11 mouse cellular contexts compared by ENCODE assay signal in genomic region chr11:97590227-97590960, GRCm38 (mm10). TPM values are rescaled to one million over a fixed set of nuclear protein-coding genes. Genes with fewer than 3 reads are reported as not detected.
DNase-seq lines count a peak whose midpoint lies in the region; ATAC-seq and TF ChIP-seq lines count a peak whose summit lies in the region.
"Had no signal": no experiment of that assay in that cellular context is flagged by ENCODE, and none has a peak within 500 bp of the region (broad histone marks: within the 10 kb centered on the region; RNA-seq: fewer than 3 reads in every experiment).

No protein-coding gene starts in this region.

- intact Hi-C loops in left cerebral cortex, adult 2 months (cut with DNase I), result loop anchor here (1.0 kb wide), 1 partner anchor 19 kb away; no protein-coding TSS in a partner anchor

- H3K27ac ChIP-seq in hindbrain, embryonic 10.5 days, result 0 out of 2 replicates have a peak overlapping the region, but pooled peaks have one; percentile 45
- H3K27ac ChIP-seq in hindbrain, embryonic 14.5 days, result no peak overlapping the region
- H3K27ac ChIP-seq in left cerebral cortex, adult 2 months, result peak overlapping the region; percentile 72
- no peak overlapping the region for H3K27ac ChIP-seq in intestine, embryonic 16.5 days (ENCODE audit: low read length)
- H3K27ac ChIP-seq: liver, embryonic 13.5 days had no signal

- H3K9me3 ChIP-seq in hindbrain, embryonic 10.5 days, result no peaks in the 10 kb centered on the region
- H3K9me3 ChIP-seq in hindbrain, embryonic 14.5 days (ENCODE audit: control insufficient read depth, low read length), result no peaks in the 10 kb centered on the region
- H3K9me3 ChIP-seq in intestine, embryonic 16.5 days (ENCODE audit: control insufficient read depth, low read length), result no peaks in the 10 kb centered on the region
- H3K9me3 ChIP-seq: liver, embryonic 13.5 days had no signal

- H3K36me3 ChIP-seq in hindbrain, embryonic 10.5 days, result no peaks in the 10 kb centered on the region
- H3K36me3 ChIP-seq in hindbrain, embryonic 14.5 days (replicated peaks; ENCODE audit: control insufficient read depth, insufficient read depth), result no peaks in the 10 kb centered on the region
- H3K36me3 ChIP-seq in intestine, embryonic 16.5 days (ENCODE audit: control insufficient read depth, insufficient read depth, low read length), result no peaks in the 10 kb centered on the region
- H3K36me3 ChIP-seq: liver, embryonic 13.5 days had no signal

- DNase-seq in hindbrain, embryonic 10.5 days (ENCODE audit: low spot score), result no peak
- no peak for DNase-seq in hindbrain, embryonic 14.5 days (ENCODE audit: low spot score)
- peak; percentile 30 for DNase-seq in R1 (ENCODE audit: low read depth, low spot score)
- DNase-seq in cerebellum, adult 8-10 months, result peak; percentile 48
- peak; percentile 37 to 61 for DNase-seq in left cerebral cortex, adult 2 months (ENCODE audit: extremely low spot score in 1 of 2, low spot score in 2 of 2)
- no peak for DNase-seq in embryo, embryonic 9.5 days (ENCODE audit: extremely low spot score)
- DNase-seq in yolk sac, embryonic 10.5 days (ENCODE audit: low spot score), result no peak
- DNase-seq: heart, adult 11 months; liver, embryonic 13.5 days had no signal

- H3K4me1 ChIP-seq in hindbrain, embryonic 10.5 days (replicated peaks), result peaks cover 24% of the 10 kb centered on the region
- 0 out of 2 replicates have a peak, but pooled peaks cover 5% of the 10 kb centered on the region for H3K4me1 ChIP-seq in hindbrain, embryonic 14.5 days (replicated peaks; ENCODE audit: control insufficient read depth, insufficient read depth, low read length)
- peaks cover 6% of the 10 kb centered on the region; the same call in 1 of the 2 replicates for H3K4me1 ChIP-seq in intestine, embryonic 16.5 days (ENCODE audit: control insufficient read depth, insufficient read depth, low read length)

- ATAC-seq in hindbrain, embryonic 14.5 days (ENCODE audit: low FRiP score), result no peak
- ATAC-seq in intestine, embryonic 16.5 days, result no peak
- ATAC-seq: inflammation-experienced regulatory T-cells, adult 6 months had no signal

- no peak overlapping the region for H3K4me3 ChIP-seq in hindbrain, embryonic 10.5 days
- no peak overlapping the region for H3K4me3 ChIP-seq in hindbrain, embryonic 14.5 days (replicated peaks; ENCODE audit: low read length)
- H3K4me3 ChIP-seq in left cerebral cortex, adult 2 months, result no peak overlapping the region
- H3K4me3 ChIP-seq in intestine, embryonic 16.5 days (ENCODE audit: low read length), result no peak overlapping the region
- H3K4me3 ChIP-seq: liver, embryonic 13.5 days had no signal

- peaks cover 36% of the 10 kb centered on the region for H3K27me3 ChIP-seq in hindbrain, embryonic 10.5 days (ENCODE audit: insufficient read depth, poor library complexity, severe bottlenecking)
- H3K27me3 ChIP-seq in hindbrain, embryonic 14.5 days (ENCODE audit: control insufficient read depth, insufficient read depth, low read length), result no peaks in the 10 kb centered on the region
- no peaks in the 10 kb centered on the region for H3K27me3 ChIP-seq in intestine, embryonic 16.5 days (replicated peaks; ENCODE audit: control insufficient read depth, insufficient read depth, low read length)

- H3K4me2 ChIP-seq in hindbrain, embryonic 14.5 days (replicated peaks), result no peak overlapping the region
- no peak overlapping the region for H3K4me2 ChIP-seq in intestine, embryonic 16.5 days (ENCODE audit: low read depth, low read length)
- H3K4me2 ChIP-seq: liver, embryonic 13.5 days had no signal

- no peak overlapping the region for H3K9ac ChIP-seq in hindbrain, embryonic 14.5 days
- no peak overlapping the region for H3K9ac ChIP-seq in intestine, embryonic 16.5 days (ENCODE audit: low read depth, low read length)
- H3K9ac ChIP-seq: liver, embryonic 13.5 days had no signal

- 35% methylated on average over 24 of the region's 24 CpGs for WGBS in hindbrain, embryonic 10.5 days
- WGBS in hindbrain, embryonic 14.5 days, result 31% methylated on average over 24 of the region's 24 CpGs
- WGBS in intestine, embryonic 16.5 days, result 42% methylated on average over 24 of the region's 24 CpGs

- no peak for TF ChIP-seq CTCF in left cerebral cortex, adult 2 months (IDR thresholded peaks at IDR 0.05)

RNA-seq across cellular contexts. Expression of gene Srcin1, which starts 14.4 kb away (rescaled TPM):
- 0.76 and 1.8 TPM in 2 replicates for polyA plus RNA-seq in hindbrain, embryonic 10.5 days (2016; fragmentation: Nextera tagmentation; extraction: Ambion mirVana)
- 9.1 and 11.8 TPM in 2 replicates for polyA plus RNA-seq in hindbrain, embryonic 14.5 days (2014; fragmentation: Nextera tagmentation; extraction: Ambion mirVana)
- total RNA-seq in left cerebral cortex, adult 2 months (2021), result 100 to 1,000 TPM; 308 to 318 TPM
- polyA plus RNA-seq in intestine, embryonic 16.5 days (2015; fragmentation: Nextera tagmentation; extraction: Ambion mirVana), result 0.10 and 0.12 TPM in 2 replicates
- polyA plus RNA-seq: inflammation-experienced regulatory T-cells, adult 6 months; liver, embryonic 13.5 days had no signal

RNA-seq across cellular contexts. Expression of gene Epop, which starts 39.1 kb away (rescaled TPM):
- polyA plus RNA-seq in hindbrain, embryonic 10.5 days (2016; fragmentation: Nextera tagmentation; extraction: Ambion mirVana), result 13.4 and 14.3 TPM in 2 replicates
- polyA plus RNA-seq in hindbrain, embryonic 14.5 days (2014; fragmentation: Nextera tagmentation; extraction: Ambion mirVana), result 1.8 and 2.6 TPM in 2 replicates
- total RNA-seq in left cerebral cortex, adult 2 months (2021), result 100 to 1,000 TPM in 1 of 2 experiments, 10 to 100 TPM in 1; 99.9 to 107 TPM
- 1.1 and 1.3 TPM in 2 replicates for polyA plus RNA-seq in intestine, embryonic 16.5 days (2015; fragmentation: Nextera tagmentation; extraction: Ambion mirVana)

Comparison
In these comparisons a context has a peak if more than half of its experiments do, and no peak if none do; other contexts are left out.
1. H3K27ac ChIP-seq: peak in hindbrain, embryonic 10.5 days (single experiment) and left cerebral cortex, adult 2 months (single experiment); none in hindbrain, embryonic 14.5 days (single experiment) and intestine, embryonic 16.5 days (single experiment).
2. DNase-seq: peak in R1 (single experiment), cerebellum, adult 8-10 months (single experiment) and left cerebral cortex, adult 2 months (2 of 2); none in hindbrain, embryonic 10.5 days (single experiment), hindbrain, embryonic 14.5 days (single experiment), embryo, embryonic 9.5 days (single experiment) and yolk sac, embryonic 10.5 days (single experiment).